Mouse (Mus musculus) right cerebral cortex, postnatal 10 days (tissue): ENCODE measurements around the gene Cntd1.
"Not testable (repeated sequence)": the region's sequence is repeated elsewhere in the genome, so short reads cannot be mapped to it uniquely, and the experiment has no call there.

ENCODE experiments used
- DNase-seq, 2 experiments: peaks; one replicate each; pipeline ENCODE4 v3.0.0; 2021; ENCODE audit warnings: low spot score in 2 of 2

Gene Cntd1

DNA sequence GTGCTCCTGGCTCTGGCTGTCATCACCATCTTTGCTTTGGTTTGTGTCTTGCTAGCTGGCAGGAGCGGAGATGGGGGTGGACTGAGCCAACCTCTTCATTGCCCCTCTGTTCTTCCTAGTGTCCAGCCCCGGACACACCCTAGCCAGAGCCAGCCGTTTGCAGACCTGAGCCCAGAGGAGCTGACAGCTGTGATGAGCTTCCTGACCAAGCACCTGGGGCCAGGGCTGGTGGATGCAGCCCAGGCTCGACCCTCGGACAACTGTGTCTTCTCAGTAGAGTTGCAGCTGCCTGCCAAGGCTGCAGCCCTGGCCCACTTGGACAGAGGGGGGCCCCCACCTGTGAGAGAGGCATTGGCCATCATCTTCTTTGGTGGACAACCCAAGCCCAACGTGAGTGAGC, 52.1 kb downstream of the Cntd1 start:
- DNase-seq: not testable (repeated sequence)

DNA sequence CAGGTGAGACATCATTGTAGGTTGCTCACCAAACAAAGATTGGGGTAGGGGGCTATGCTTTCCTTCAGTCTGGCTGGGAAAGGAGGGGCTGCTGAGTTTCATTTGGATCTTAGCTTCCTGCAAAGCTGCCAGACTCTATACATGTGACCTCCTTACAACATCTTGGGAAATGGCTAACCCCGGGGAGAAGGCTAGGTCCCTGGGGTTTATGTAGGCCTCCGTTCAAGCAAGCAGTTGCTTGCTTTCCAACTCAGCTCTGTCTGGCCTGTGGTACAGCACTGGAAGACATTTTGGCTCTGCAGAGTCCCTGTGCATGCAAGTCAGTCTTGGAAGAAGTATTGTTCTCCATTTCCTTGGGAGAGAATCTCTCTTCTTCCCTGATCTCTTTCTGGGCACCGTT, 53.7 kb downstream of the Cntd1 start:
- no peak for DNase-seq

DNA sequence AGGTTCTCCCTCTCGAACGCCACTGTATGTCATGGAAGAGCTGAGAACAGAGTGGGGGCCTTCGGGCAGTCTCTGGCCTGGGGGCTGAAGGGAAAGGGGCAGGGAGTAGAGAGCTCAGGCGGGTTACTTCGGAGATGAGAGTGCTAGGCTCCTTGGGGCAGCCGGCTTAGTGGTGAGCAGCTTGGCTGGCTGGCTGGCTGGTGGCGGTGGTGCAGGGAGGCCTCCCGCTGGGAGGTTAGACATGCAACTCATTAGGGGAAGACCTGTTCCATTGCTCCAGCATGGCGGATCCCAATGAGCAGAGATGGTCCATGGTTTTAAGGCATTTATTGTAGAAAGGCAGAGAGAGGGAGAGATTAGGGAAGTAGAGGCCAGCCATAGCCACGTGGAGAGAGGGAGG, 55.2 kb downstream of the Cntd1 start:
- no peak for DNase-seq

DNA sequence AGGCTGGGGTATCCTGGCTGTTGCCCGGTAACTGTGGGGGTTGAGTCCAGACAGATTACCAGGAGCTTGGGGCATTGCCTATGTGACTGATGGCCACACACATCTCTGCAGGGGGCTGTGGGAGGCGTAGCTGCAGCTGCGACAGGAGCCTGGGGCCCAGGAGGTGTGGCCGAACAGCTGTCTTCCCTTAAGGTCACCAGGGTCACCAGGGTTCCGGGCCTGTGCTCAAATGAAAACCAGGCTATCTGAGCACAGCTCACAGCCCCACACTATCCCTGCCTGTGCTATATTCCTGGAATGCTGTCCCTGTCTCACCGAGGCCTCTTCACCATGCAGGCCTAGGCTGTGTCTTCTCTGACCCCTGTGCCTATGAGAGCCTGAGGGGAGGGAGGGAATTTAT, 55.7 kb downstream of the Cntd1 start:
- DNase-seq: no peak

DNA sequence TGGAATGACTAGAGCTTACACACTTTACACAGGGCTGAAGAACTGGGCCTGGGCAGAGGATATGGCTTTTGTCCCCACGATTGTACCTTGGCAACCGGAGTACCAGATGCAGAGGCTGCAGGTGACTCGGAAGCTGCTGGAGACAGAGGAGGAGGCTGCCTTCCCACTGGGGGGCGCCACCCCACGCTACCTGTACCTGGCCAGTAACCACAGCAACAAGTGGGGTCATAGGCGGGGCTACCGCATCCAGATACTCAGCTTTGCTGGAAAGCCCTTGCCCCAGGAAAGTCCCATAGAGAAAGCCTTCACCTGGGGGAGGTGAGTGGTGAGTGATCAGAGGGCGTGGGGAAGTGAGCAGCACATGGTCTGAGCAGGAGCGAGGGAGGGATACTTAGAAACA, 56.9 kb downstream of the Cntd1 start:
- DNase-seq: no peak

DNA sequence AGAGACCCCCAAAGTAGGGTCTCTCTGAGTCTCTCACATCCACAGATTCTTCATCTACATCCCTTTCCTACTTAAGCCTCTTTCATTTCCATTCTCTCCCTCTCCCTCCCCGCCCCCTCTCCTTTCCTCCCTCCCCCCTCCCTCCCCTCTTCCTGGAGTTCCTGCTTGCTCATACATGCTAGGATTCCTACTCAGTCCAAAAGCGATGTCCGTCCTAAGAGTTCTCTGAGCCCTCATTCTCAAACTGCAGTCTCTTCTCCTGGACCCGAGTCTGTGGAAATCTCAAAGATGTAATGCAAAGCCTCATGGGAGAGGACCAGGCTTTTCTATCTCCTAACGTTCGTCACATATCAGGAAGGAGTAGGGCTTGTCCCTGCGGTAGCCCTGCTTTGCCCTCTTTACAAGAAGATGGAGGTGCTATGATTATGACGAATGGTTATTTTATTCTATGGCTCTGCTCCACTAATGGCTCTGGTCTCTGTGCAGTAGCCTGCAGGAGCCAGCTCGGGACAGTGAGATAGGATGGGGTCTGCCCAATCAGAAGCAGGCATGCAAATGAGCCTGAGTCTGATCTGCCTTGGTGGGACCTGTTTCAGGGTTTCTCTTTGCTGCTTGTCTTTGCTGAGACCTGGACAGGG, 59.4 kb downstream of the Cntd1 start:
- peak in 1 of 2 experiments; percentile 56 for DNase-seq
